Mouse (Mus musculus) intestine, postnatal 0 days (tissue): ENCODE results near the gene Cngb1. TPM values are rescaled to one million over a fixed set of nuclear protein-coding genes. Genes with fewer than 3 reads are reported as not detected.
A peak's percentile ranks its signal among the peaks of the same experiment; 100 is the strongest.

ENCODE experiments used
- ATAC-seq: fragments of 200-750 bp; cut with Nextera tagmentation; 2 replicates; pipeline ENCODE4 v1.8.0; 2017; ENCODE audit warnings: mild to moderate bottlenecking, moderate TSS enrichment, moderate library complexity
- H3K27ac ChIP-seq: fragments of 300-500 bp; sonication (generic); 2 replicates; pipeline ENCODE4 v1.5.1; 2014; ENCODE audit warnings: mild to moderate bottlenecking, low read depth, low read length, moderate library complexity
- H3K27me3 ChIP-seq: fragments of 300-500 bp; sonication (generic); replicated peaks from 2 replicates; pipeline ENCODE4 v1.6.1; 2014; ENCODE audit warnings: low read length, mixed read lengths; ENCODE audit not compliant: control insufficient read depth, insufficient read depth
- H3K36me3 ChIP-seq: fragments of 300-500 bp; sonication (generic); 2 replicates; pipeline ENCODE4 v1.6.1; 2014; ENCODE audit warnings: mild to moderate bottlenecking, moderate library complexity; ENCODE audit not compliant: control insufficient read depth, insufficient read depth
- H3K4me1 ChIP-seq: fragments of 300-500 bp; sonication (generic); replicated peaks from 2 replicates; pipeline ENCODE4 v1.6.1; 2014; ENCODE audit warnings: antibody characterized with exemption, low read length, mixed read lengths; ENCODE audit not compliant: control insufficient read depth, insufficient read depth
- H3K4me2 ChIP-seq: fragments of 300-500 bp; sonication (generic); replicated peaks from 2 replicates; pipeline ENCODE4 v1.6.1; 2014; ENCODE audit warnings: low read depth, mild to moderate bottlenecking, moderate library complexity
- H3K4me3 ChIP-seq: fragments of 300-500 bp; sonication (generic); 2 replicates; pipeline ENCODE4 v1.5.1; 2014; ENCODE audit warnings: low read depth, low read length
- H3K9ac ChIP-seq: fragments of 300-500 bp; sonication (generic); 2 replicates; pipeline ENCODE4 v1.6.1; 2014; ENCODE audit warnings: mild to moderate bottlenecking, low read depth, low read length
- H3K9me3 ChIP-seq: fragments of 300-500 bp; sonication (generic); 2 replicates; pipeline ENCODE4 v1.6.1; 2016; ENCODE audit warnings: mixed run types; ENCODE audit not compliant: control insufficient read depth
- CTCF ChIP-seq: sonication (generic); IDR thresholded peaks from 2 replicates; pipeline ENCODE4 v1.5.1; 2016; ENCODE audit warnings: low read depth, mild to moderate bottlenecking, control low read depth, antibody characterized with exemption, moderate library complexity
- WGBS: fragments of 180-500 bp; shearing (Covaris S2); extraction: QIAGEN DNeasy Blood & Tissue Kit; methylation state at CpG from one replicate; pipeline ENCODE4 v1.1.7; 2014; 5-methylcytosine and 5-hydroxymethylcytosine counted together
- polyA plus RNA-seq: library from polyadenylated mRNA; unstranded; fragments of >200 nt; fragmentation: Nextera tagmentation; extraction: Ambion mirVana; gene quantifications from 2 replicates; pipeline ENCODE4 v1.2.1, GENCODE M21; 2015

Cngb1 gene
- polyA plus RNA-seq, 1 experiment from 2014 or later: 0.94 TPM

DNA sequence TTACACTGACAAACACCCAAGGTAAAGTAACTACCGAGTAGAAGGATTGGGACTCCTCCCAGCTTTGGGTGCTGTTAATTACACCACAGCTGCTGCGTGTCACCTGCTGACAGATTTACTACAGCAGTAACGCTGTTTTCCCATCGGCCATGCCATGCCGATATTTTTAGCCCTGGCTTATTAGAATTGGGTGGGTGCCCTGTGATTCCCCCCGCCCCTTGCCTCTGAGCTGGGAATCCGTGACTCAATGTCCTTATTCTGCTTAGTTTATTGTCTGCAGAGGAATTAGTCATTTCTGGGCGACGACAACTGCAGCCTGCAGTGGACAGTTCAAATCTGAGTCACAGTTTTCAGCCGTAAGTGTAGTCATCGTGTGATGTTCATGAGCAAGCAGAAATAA lies 96.5 kb downstream of the Cngb1 start:
- Histone ChIP-seq H3K27ac (no peak overlapping the region), H3K4me3 (no peak overlapping the region), H3K27me3 (no peaks in the 10 kb centered on the region), H3K4me2 (peak overlapping the region; percentile 10; the same call in 1 of the 2 replicates), H3K9me3 (no peaks in the 10 kb centered on the region), H3K36me3 (no peaks in the 10 kb centered on the region), H3K9ac (no peak overlapping the region), H3K4me1 (no peaks in the 10 kb centered on the region)
- no peak for TF ChIP-seq CTCF
- 0 out of 2 replicates have a peak, but pooled peaks have one; percentile 19 for ATAC-seq
- 11% methylated on average over 11 of the region's 11 CpGs for WGBS

DNA sequence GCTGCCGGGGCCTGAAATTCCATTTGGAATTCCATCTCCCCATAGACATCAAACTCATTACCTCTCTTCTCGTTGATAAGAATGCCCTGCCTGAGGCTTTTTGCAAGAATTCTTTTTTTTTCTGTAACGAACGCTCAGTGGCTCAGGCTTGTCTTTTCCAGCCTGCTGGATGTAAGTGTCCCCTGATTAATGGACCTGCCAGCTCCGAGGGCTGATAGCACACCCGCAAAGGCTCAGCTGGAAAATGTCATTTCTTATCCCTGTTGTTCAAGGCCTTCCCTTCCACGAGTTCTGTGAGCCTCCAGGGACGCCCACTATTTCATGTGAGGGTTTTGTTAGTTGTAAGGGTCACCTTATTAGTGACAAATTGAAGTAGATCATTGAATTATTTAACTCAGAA lies 100.4 kb downstream of the Cngb1 start:
- Histone ChIP-seq H3K9me3 (no peaks in the 10 kb centered on the region), H3K36me3 (no peaks in the 10 kb centered on the region), H3K4me3 (no peak overlapping the region), H3K4me2 (no peak overlapping the region), H3K27me3 (no peaks in the 10 kb centered on the region), H3K4me1 (no peaks in the 10 kb centered on the region), H3K27ac (no peak overlapping the region), H3K9ac (no peak overlapping the region)
- TF ChIP-seq CTCF: no peak
- 32% methylated on average over 8 of the region's 8 CpGs for WGBS
- no peak for ATAC-seq

DNA sequence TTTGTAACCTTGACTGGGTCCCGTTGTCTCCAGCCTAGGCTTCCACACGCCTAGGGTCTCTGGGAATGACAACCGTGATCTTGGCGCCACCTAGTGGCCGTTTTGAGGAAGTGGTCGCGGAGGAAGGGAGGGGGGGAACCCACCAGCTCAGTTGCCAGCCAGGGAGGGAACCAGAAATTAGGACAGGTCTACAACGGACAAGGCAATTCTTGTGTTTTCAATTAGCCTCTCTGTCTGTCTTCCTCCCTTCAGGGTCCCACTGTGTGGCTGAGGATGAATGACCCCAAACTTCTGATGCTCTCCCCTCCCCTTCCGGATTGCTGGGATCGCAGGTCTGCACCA lies 102.4 kb downstream of the Cngb1 start:
- WGBS: 18% methylated on average over 10 of the region's 10 CpGs
- H3K9ac ChIP-seq: no peak overlapping the region
- H3K4me2 ChIP-seq: no peak overlapping the region
- ATAC-seq: no peak
- no peaks in the 10 kb centered on the region for H3K36me3 ChIP-seq
- H3K27me3 ChIP-seq: no peaks in the 10 kb centered on the region
- H3K4me1 ChIP-seq: no peaks in the 10 kb centered on the region
- no peak overlapping the region for H3K4me3 ChIP-seq
- peak; percentile 97 for TF ChIP-seq CTCF
- no peaks in the 10 kb centered on the region for H3K9me3 ChIP-seq
- H3K27ac ChIP-seq: no peak overlapping the region

DNA sequence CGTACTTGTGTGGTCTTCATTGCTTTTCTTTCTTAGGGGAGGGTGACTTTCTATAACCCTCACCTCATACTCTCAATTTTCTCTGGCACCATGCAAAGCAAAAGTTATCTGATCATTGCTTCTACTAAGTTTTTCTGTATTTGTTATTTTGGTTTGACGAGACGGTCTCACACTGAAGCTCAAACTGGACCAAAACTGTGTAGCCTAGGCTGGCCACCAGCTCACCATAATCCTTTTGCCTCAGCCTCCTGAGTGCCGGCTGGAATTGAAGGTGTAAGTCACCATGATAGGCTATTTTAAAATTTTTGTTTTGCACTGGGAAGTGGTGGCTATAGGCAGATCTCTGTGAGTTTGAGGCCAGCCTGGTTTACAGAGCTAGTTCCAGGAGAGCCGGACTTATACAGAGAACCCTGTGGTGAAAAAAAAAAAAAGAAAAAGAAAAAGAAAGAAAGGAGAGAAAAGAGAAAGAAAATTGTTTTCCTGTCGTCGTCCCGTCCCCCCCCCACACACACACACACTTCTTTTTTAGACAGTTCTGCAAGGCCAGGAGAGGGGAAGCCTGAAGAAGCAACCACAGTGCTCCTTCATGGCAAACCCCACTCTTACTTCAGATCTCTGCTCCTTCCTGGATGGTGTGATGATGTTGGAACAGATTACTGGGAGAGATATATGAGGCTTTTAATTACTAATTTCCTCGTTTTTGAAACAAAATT lies 102.9 kb downstream of the Cngb1 start:
- H3K9ac ChIP-seq: no peak overlapping the region
- H3K4me2 ChIP-seq: no peak overlapping the region
- TF ChIP-seq CTCF: no peak
- 47% methylated on average over 9 of the region's 9 CpGs for WGBS
- no peak overlapping the region for H3K27ac ChIP-seq
- no peaks in the 10 kb centered on the region for H3K36me3 ChIP-seq
- H3K9me3 ChIP-seq: no peaks in the 10 kb centered on the region
- no peak for ATAC-seq
- H3K27me3 ChIP-seq: no peaks in the 10 kb centered on the region
- no peak overlapping the region for H3K4me3 ChIP-seq
- no peaks in the 10 kb centered on the region for H3K4me1 ChIP-seq

DNA sequence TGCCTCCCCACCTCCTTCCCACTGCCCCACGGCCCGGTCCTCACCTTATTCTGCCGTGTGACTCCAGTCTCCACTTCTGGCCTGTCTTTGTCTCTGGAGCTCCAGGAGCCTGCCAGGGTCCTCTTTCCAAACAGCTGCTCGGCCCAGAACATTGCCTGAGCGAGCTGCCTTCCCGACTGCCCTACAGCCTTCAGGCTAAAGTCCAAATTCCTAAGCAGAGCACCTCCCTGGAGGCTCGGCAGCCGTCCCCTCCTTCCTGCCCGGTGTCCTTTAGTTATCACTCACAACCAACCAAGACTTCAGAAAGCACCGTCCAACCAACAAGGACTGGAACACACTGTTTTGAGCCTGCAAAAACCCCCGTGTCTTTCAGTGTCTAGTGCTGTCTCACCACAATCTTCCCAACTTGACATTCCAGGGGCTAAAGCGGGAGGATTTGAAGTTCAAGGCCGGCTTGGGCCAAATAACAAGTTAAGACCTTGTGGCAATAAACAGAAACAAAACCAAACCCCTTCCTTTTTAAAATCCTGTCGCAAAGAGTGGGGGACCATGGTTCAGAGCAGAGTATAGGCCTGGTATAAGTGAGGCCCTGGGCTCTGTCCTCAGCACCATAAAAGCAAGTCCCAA lies 103.6 kb downstream of the Cngb1 start, which contains the start of gene Kifc3:
Kifc3 (minus strand) TSS at position 164 of the 627 bp plus-strand sequence.
- Histone ChIP-seq H3K4me1 (no peaks in the 10 kb centered on the region), H3K27me3 (no peaks in the 10 kb centered on the region), H3K9ac (0 out of 2 replicates have a peak within 1 kb of the TSS, but pooled peaks have one; percentile 28), H3K36me3 (no peaks in the 10 kb centered on the region), H3K9me3 (no peaks in the 10 kb centered on the region), H3K27ac (0 out of 2 replicates have a peak within 1 kb of the TSS, but pooled peaks have one; percentile 41), H3K4me2 (peak within 1 kb of the TSS; percentile 57), H3K4me3 (peak within 1 kb of the TSS; percentile 26)
- ATAC-seq: peak; percentile 88
- no peak for TF ChIP-seq CTCF
- 32% methylated on average over 14 of the region's 14 CpGs for WGBS

DNA sequence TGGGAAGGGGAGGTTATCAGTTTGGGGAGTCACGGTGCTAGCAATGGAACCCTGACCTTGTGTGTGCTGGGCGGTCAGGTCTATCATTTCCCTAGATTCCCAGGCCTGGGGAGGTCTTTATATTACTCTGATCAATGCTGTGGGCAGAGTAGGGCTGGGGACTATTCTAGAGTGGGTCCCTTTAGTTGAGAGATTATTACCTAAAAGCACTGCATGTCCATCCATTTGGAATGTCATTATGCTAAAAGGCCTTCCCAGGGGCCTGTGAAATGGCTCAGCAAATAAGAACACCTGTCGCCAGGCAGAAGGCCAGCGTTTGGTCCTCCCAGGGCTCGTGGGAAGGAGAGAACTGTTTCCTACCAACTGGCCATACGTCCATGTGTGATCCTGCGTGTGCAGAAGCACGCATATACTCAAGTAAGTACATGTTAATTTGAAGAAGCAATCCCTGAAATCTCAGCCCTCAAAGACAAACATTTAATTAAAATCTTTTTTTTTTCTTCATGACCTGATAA lies 104.3 kb downstream of the Cngb1 start:
- no peaks in the 10 kb centered on the region for H3K27me3 ChIP-seq
- ATAC-seq: no peak
- H3K27ac ChIP-seq: 0 out of 2 replicates have a peak overlapping the region, but pooled peaks have one; percentile 41
- H3K4me2 ChIP-seq: peak overlapping the region; percentile 57
- no peak for TF ChIP-seq CTCF
- no peaks in the 10 kb centered on the region for H3K4me1 ChIP-seq
- H3K9ac ChIP-seq: 0 out of 2 replicates have a peak overlapping the region, but pooled peaks have one; percentile 28
- WGBS: 49% methylated on average over 8 of the region's 8 CpGs
- H3K36me3 ChIP-seq: no peaks in the 10 kb centered on the region
- H3K9me3 ChIP-seq: no peaks in the 10 kb centered on the region
- H3K4me3 ChIP-seq: peak overlapping the region; percentile 26
